Mouse (Mus musculus): ENCODE results near the gene Sftpa1. TPM values are rescaled to one million over a fixed set of nuclear protein-coding genes. Genes with fewer than 3 reads are reported as not detected.

The Sftpa1 gene
- total RNA-seq, 4 experiments from 2014 or later, result 0.14 TPM; not detected in 3

DNA sequence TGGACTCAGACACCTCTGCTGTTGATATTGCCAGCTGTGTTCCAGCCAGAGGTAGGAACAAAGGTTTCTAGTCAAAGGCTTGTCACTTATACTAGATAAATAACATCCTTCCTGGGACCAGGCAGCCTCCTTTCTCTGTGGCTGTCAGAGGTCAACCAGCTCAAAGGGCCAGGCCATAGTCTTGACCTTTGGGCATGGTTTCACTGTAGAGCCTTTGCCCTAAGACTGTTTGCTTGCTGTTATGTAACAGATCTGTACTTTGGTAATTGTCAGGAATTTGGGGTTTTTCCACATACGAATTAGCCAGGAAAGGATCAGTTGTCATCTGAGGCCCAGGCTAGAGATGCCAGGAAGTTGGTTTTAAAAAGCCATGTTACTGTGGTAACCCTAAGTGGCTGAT lies 29.2 kb downstream of the Sftpa1 start:
- no peak for DNase-seq (ENCODE audit: low spot score)

DNA sequence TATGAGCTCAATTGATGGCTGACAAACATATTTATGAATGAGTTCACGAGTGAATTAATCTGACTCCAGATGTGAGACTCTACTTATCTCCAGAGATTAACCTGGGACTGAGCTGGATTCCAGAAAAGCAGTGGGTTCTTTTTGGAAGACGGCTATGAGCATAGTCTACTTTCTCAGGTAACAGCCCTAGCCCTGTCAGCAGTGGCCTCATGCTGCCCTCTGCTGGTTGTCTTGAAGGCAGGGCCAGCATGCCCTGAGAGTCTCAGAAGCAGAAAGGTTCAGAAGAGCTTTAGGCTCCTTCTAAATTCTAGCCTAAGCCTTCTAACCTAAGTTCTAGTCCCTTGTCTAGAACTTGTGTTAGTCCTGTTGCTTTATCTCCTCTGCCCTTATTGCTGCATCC lies 31.1 kb downstream of the Sftpa1 start:
- DNase-seq (ENCODE audit: low spot score), result peak; percentile 5

GRCm38 (mm10) chr14:41167278-41167677 lies 35.7 kb downstream of the Sftpa1 start:
- DNase-seq (ENCODE audit: low spot score), result no peak

GRCm38 (mm10) chr14:41168567-41168966 lies 37.0 kb downstream of the Sftpa1 start:
- no peak for DNase-seq (ENCODE audit: low spot score)

DNA sequence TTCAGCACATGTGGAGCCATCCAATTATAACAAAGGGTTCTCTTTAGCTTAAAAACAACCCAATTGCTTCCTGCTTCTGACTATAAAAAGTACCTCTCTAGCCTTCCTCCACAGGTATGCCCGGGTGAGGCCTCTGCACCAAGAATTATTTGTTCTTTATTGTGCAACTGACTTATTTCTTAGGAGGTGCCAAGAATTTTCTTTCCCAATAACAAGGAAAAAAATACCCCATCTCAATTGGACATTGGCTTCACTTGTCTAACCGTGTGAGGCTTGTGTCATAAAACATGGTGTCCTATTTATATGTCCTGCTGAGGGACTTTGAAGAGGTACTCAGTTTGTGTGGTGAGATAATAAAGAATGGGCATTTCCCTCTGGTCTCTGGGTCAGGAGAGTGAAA lies 38.9 kb downstream of the Sftpa1 start:
- DNase-seq (ENCODE audit: low spot score), result no peak

DNA sequence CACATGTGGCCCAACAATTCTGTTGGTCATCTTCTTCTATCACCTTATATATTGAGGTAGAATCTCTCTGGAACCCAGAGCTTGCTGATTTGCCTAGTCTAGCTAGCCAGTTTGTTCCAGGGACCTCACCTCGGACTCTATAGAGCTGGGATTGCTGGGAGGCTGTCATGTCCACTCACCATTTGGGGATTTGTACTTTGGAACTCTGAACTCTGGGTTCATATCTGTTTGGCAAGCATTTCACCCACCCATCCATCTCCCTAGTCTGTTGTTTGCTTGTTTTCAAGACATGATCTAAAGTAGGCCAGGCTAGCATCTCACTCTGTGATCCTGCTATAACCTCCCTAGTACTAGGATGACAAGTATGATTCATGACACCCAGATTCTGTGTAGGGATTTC lies 43.2 kb downstream of the Sftpa1 start:
- DNase-seq (ENCODE audit: low spot score), result no peak

DNA sequence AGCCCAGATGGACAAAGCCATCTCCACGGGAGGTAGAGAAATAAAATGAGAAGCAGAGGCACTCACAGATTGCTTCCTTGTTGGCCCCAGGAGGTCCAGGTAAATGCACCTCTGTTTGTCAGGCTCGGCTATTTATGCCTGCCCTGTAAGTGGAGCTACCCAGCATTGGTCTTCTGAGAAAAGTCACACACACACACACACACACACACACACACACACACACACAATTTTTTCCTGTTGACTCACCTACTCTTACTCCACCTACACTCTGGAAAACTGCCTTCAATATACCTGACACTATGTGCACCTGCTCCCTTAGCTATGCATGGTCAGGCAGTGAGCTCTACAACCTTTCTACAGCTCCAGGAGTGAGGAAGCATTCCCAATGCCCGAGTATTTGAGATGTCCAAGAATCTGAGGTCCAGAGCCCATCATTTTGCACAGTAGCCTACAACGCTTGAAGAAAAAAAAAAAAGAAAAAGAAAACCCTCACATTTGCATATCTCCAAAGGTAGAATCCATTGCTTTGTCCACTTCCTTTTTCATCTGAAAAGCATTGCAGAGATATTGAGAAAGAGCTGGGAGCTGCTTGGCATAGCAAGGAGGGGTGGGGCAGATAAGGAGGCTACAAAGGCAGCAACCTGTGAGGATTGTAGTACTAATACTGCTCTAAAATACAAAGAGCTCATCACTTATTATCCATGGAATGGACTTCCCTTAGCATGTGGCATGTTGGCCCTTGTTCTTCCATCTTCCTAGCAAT lies 53.7 kb downstream of the Sftpa1 start, which contains the start of gene Sftpd:
TSS of gene Sftpd (minus strand) at position 91 of the 763 bp plus-strand sequence.
- DNase-seq (ENCODE audit: low spot score), result no peak

Other genes starting within 250 kb of the Sftpa1 start
- under 1 TPM; 0.53 to 0.80 (median 0.66) TPM for gene Sh2d4b, start 238.5 kb upstream of the Sftpa1 start, total RNA-seq (2022)
- 10 to 100 TPM in 2 of 4 experiments, 1 to 10 TPM in 2; 9.8 to 18.6 (median 10.8) TPM for gene Tspan14, start 165.0 kb upstream of the Sftpa1 start, total RNA-seq (2022)
- gene Fam213a, start 118.0 kb upstream of the Sftpa1 start, total RNA-seq (2022), result 10 to 100 TPM; 24.7 to 39.2 (median 28.2) TPM
- gene Dydc2, start 62.6 kb upstream of the Sftpa1 start, total RNA-seq (2022), result not detected
- gene Dydc1, start 58.9 kb upstream of the Sftpa1 start, total RNA-seq (2022), result not detected
- under 1 TPM in 2 of 4 experiments, not detected in 2; 0.09 to 0.31 TPM for gene Mat1a, start 26.7 kb upstream of the Sftpa1 start, total RNA-seq (2022)
- not detected for gene Mbl1, start 19.7 kb downstream of the Sftpa1 start, total RNA-seq (2022)
- not detected for gene Sftpd, start 53.4 kb downstream of the Sftpa1 start, total RNA-seq (2022)
- gene Gm2832, start 147.0 kb downstream of the Sftpa1 start, total RNA-seq (2022), result not detected
- not detected for gene Gm5798, start 216.8 kb downstream of the Sftpa1 start, total RNA-seq (2022)

All from heart, adult 8-10 months (tissue).